Mouse (Mus musculus) stomach, postnatal 0 days (tissue): ENCODE measurements around the gene Rprml.

ENCODE experiments used
- CTCF ChIP-seq: IDR thresholded peaks from 2 replicates; pipeline ENCODE4 v1.5.1; 2016; ENCODE audit warnings: antibody characterized with exemption, low read depth, mild to moderate bottlenecking, moderate library complexity
- EP300 ChIP-seq: optimal IDR thresholded peaks from 2 replicates; pipeline ENCODE3; 2016; ENCODE audit warnings: antibody characterized with exemption

GRCm38 (mm10) chr11:103643211-103643610 is 6.2 kb upstream of the Rprml start:
- no peak for TF ChIP-seq CTCF
- no peak for TF ChIP-seq EP300
